Mouse (Mus musculus): ENCODE measurements at regions not wholly inside any gene's neighbourhood (a gene's known extent, or its start where the extent isn't known, plus 50 kb on each side); places are given as distances from the start of the nearest gene placed in this dataset.

GRCm38 (mm10) chr4:131097421-131097820 lies 153.2 kb downstream of the Matn1 start:
- DNase-seq (ENCODE audit: low spot score in 2 of 2), result no peak

DNA sequence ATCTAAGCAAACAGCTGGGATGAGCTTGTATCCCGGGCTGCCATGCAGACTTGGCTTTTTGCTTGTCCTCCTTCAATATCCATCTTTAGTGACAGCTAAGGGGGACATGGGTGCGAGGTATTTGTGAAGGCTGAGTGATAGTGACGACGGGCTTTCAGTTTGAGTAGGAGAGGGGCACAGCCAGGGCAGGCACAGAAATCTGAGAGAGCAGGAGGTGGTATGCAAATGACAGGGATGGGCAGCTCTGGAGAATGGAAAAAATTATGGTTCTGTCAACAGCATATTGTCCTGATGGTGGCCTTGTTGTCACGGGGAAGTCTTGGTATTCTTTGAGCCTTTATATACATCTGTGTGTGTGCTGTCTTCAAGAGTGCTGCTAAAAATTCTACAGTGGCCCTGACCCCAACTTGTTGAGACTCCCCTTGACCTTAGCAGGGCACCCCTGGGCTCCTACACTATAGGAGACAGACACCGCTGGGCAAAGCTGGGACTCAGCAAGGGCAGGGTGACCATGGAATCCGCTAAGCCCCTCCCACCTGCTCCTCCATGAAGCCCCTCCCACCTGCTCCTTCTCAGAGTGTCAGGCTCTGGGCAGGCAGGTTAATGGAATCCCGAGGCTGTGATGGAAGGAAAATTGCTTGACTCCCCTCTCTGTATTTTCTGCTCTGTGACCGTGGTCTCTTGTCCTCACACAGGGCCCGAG lies 156.1 kb downstream of the Matn1 start:
- DNase-seq (ENCODE audit: low spot score in 2 of 2), result no peak

GRCm38 (mm10) chr4:131100796-131101156 lies 156.6 kb downstream of the Matn1 start:
- DNase-seq (ENCODE audit: low spot score in 2 of 2), result no peak

- DNase-seq (ENCODE audit: low spot score in 2 of 2), result no peak
Observed at GRCm38 (mm10) chr4:131102163-131102562, 158.0 kb downstream of the Matn1 start.

- no peak for DNase-seq (ENCODE audit: low spot score in 2 of 2)
Observed at GRCm38 (mm10) chr4:131107127-131107857, 163.1 kb downstream of the Matn1 start.

- DNase-seq (ENCODE audit: low spot score in 2 of 2), result no peak
Observed at GRCm38 (mm10) chr4:131112536-131112935, 168.4 kb downstream of the Matn1 start.

GRCm38 (mm10) chr4:131113727-131114303 lies 169.6 kb downstream of the Matn1 start:
- no peak for DNase-seq (ENCODE audit: low spot score in 2 of 2)

DNA sequence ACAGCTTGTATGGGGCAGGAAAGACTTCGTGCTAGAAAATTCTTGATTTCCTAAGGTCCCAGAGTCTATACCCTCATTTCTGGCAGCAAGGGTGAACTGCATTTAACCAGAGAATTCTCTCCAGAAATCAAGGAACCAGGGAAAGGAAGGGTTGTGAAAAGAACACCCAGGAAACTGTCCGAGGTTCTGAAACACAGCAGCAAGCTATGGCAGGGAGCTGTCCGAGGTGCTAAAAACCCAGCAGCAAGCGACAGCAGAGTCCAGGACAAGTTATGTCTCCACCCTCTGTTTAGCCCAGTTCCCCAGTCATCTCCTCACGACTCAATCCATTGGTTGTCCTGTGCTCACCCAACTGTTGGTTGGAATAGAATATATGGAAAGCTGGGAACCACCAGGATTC lies 171.1 kb downstream of the Matn1 start:
- peak in 1 of 2 experiments; percentile 58 for DNase-seq (ENCODE audit: low spot score in 2 of 2)

DNA sequence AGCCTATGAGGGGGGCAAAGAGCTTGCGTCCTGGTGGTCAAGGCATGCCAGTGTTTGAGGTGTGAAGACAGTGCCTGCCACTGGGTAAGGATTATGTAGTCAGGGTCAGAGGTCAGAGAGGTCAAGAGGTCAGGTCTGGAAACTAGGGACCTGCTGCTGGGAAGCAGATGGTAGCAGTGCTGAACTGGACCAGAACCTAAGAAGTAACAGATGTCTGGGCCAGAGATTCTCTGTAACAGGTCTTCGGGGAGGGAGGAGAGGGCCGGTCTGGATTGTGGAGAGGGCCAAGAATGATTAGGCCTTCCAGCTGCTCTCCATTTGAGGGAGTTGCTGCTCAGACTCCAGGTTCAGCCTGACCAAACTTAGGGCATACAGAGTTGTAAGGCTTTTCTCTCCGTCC lies 174.4 kb downstream of the Matn1 start:
- DNase-seq (ENCODE audit: low spot score in 2 of 2), result no peak

- DNase-seq (ENCODE audit: low spot score in 2 of 2), result no peak
Observed at GRCm38 (mm10) chr4:131119621-131120020, 175.4 kb downstream of the Matn1 start.

DNA sequence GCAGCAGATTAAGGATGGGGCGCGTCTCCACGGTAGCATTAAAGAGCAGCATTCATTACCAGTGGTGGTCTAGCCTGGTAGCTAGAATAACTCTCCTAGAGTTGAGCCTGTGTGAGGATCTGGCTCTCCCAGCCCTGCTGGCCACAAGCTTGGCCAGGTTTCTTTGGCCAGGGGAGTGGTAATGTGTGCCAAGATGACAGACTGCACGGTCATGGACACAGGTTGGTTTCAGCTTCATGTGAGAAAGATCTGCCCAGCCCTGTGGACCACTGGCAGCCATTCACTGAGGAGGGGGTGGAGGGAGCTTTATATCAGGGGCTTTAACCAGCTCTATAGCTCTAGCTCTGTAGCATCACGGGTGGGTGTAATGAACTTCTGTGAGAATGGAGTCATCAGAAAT lies 176.5 kb downstream of the Matn1 start:
- DNase-seq (ENCODE audit: low spot score in 2 of 2), result no peak

GRCm38 (mm10) chr4:131125975-131126374 lies 181.8 kb downstream of the Matn1 start:
- DNase-seq (ENCODE audit: low spot score in 2 of 2), result no peak

DNA sequence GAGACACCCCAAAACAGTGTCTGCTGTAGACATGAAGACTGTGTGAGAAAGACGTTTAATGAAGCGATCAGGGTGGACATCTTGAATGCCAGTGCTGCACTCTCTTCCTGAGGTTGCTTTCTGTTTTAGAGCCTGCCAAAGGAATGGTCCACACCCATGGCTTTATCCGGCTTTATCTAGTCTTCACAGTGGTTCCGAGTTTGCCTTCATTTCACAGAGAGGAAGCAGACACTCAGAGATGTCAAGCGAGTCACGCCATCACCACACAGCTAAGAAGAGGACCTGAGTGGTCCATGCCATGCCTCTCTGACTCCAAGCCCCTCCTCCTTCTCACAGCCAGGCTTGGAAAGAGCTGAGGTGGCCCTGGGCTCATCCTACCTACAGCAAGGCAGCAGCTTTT lies 182.7 kb downstream of the Matn1 start:
- DNase-seq (ENCODE audit: low spot score in 2 of 2), result no peak

DNA sequence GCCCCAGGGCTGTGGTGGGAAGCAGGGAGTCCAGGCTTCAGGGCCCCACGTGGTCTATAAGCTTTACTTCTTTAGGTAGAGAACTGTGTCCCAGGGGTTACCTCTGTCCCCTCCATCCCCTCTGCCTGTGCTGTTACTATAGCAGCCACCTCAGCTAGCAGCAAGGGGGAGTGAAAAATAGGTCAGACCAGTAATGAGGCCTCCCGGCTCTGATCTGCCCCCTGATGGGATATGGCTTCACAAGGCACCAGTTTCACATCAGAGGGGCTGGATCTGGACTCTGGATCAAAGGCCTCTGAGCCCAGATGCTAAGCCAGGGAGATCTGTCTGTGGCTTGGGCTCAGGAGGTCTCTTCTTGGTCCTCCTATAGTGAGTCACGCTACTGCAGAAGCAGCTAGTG lies 184.5 kb downstream of the Matn1 start:
- DNase-seq (ENCODE audit: low spot score in 2 of 2), result no peak

DNA sequence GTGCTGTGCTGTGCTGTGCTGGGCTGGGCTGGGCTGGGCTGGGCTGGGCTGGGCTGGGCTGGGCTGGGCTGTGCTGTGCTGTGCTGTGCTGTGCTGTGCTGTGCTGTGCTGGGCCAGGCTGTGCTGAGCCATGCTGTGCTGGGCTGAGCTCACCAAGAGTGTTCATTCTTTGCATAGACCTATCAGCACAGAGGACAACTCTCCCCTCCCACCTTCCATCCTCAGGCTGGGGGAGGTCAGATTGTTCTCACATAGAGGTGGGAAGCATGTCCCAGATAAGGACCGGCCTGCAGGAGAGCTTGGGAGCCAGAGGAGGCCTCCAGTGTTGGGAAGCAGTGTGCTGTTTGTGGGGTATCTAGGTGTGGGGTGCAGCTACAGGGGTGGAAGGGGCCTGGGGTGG lies 188.0 kb downstream of the Matn1 start:
- no peak for DNase-seq (ENCODE audit: low spot score in 2 of 2)

DNA sequence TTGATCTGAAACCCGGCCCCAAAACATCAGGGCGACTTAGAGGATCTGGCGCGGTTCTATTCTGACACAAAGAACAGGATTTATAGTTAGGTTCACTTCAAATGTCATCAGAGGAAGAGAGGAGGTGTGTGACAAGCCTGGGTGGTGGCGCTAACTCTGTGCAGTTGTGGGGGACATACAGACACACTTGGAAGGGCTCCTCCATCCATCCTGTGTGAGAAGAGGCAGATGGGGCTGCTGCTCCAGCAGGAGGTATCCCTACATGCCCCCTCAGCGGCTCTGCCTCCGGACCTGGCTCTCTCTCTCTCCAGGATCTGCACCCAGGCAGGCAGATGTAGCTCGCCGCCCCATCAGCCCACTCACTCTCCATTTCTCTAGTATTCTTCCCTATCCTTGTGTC lies 188.6 kb downstream of the Matn1 start:
- DNase-seq (ENCODE audit: low spot score in 2 of 2), result no peak

DNA sequence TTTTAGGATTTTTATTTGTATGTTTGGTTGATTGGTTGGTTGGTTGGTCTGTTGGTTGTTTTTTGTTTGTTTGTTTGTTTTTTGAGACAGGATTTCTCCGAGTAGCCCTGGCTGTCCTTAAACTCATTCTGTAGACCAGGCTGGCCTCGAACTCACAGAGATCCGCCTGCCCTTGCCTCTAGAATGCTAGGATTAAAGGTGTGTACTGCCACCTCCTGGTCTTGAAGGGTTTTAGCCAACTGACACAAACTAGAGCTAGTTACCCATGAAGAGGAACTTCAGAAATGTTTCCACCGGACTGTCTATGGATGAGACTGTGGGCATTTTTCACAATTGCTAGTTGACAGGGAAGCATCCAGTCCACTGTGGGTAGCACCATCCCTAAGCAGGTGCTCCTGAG lies 191.7 kb downstream of the Matn1 start:
- DNase-seq (ENCODE audit: low spot score in 2 of 2), result no peak

GRCm38 (mm10) chr4:131138891-131139290 lies 194.7 kb downstream of the Matn1 start:
- DNase-seq (ENCODE audit: low spot score in 2 of 2), result no peak

DNA sequence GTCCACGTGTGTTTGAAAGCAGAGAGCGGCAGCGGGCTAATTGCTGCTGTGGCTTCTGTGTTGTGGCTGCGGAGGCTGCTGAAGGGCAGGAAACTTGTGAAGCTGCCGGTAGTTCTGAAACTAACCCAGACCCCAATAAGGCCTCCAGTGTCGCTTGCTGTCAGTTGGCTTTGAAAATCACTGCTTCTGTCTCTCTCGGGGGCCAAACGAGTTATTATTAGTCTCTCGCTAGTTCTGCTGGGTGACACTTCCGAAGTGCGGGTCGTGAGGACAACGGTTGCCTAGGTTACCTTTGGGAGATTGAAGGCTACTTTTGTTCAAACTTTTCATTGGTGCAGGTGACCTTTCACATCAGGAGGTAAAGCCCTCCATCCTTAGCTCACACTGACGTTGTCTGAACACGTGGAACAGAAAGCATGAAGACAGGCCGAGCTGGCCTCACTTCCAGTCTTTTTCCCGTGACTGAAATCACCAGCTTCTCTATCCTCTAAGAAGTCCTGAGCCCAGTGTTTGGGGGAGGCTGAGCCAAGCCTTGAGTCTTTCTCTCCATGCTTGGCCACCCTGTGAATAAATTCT lies 197.8 kb downstream of the Matn1 start:
- no peak for DNase-seq (ENCODE audit: low spot score in 2 of 2)

DNA sequence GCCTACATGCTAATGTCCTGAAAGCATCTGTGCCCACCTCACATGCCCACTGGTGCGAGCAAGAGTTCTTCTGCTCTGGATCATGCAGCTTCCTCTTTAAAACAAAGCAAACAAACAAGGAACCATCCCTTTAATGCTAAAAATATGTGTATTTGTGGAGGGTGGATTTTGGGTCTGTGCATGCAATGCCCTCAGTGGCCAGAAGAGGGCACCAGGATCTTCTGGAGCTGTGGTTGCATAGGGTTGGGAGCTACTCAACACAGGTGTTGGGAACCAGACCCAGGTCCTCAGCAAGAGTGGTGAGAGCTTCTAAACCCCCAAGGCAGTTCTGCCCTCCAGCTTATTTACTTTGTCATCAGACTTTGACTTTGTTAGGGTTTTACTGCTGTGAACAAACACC lies 201.3 kb downstream of the Matn1 start:
- DNase-seq (ENCODE audit: low spot score in 2 of 2), result no peak

DNA sequence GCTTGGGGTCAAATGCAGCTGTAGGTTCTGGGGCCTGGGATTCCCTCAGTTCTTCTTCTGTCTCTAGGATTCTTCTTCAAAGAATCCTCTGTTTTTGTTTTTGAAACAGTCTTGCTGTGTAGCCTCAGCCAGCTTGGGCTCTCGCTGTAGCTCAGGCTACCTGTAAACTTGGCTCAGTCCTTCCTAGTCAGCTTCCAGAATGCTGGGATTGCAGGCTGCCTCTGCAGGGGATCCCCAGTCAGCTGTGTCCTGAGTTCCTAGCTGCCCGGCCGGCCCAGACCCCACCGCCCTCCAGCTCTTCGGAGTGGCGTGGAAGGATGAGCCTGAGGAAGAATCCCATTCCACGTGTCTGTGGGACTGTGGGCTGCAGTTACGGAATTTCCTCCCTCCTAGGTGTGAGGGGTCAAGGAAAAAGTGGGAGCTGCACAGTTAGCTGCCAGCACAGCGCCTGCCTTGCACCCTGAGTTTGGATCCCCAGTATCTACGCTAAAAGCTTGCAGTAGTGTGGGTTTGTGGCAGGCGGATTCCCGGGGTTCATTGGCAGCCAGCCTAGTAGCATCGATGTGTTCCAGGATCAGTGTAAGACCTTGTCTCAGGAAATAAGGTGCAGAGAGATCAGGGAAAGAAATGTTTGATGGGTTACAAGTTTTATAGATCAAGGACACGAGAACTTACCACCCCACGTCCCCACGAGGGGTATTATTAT lies 204.0 kb downstream of the Matn1 start:
- DNase-seq (ENCODE audit: low spot score in 2 of 2), result no peak

GRCm38 (mm10) chr4:131149466-131149865 lies 205.3 kb downstream of the Matn1 start:
- DNase-seq (ENCODE audit: low spot score in 2 of 2), result no peak
